Mouse (Mus musculus) midbrain, embryonic 16.5 days (tissue): ENCODE measurements around the gene Hist1h3f. TPM values are rescaled to one million over a fixed set of nuclear protein-coding genes. Genes with fewer than 3 reads are reported as not detected.
A peak's percentile ranks its signal among the peaks of the same experiment; 100 is the strongest.
"Not testable (repeated sequence)": the region's sequence is repeated elsewhere in the genome, so short reads cannot be mapped to it uniquely, and the experiment has no call there.

ENCODE experiments used
- ATAC-seq: fragments of 200-750 bp; cut with Nextera tagmentation; 2 replicates; pipeline ENCODE4 v1.8.0; 2017; ENCODE audit warnings: moderate TSS enrichment
- H3K27ac ChIP-seq: fragments of 300-500 bp; sonication (generic); 2 replicates; pipeline ENCODE4 v1.5.1; 2014; ENCODE audit warnings: mild to moderate bottlenecking, low read length, mixed read lengths
- H3K27me3 ChIP-seq: fragments of 300-500 bp; sonication (generic); 2 replicates; pipeline ENCODE4 v1.6.1; 2014; ENCODE audit warnings: low read depth, low read length, mixed read lengths; ENCODE audit not compliant: control insufficient read depth, insufficient read depth
- H3K36me3 ChIP-seq: fragments of 300-500 bp; sonication (generic); 2 replicates; pipeline ENCODE4 v1.6.1; 2014; ENCODE audit warnings: mild to moderate bottlenecking, low read length, moderate library complexity, mixed read lengths; ENCODE audit not compliant: control insufficient read depth, insufficient read depth
- H3K4me1 ChIP-seq: fragments of 300-500 bp; sonication (generic); 2 replicates; pipeline ENCODE4 v1.6.1; 2014; ENCODE audit warnings: mild to moderate bottlenecking, low read length, mixed read lengths; ENCODE audit not compliant: control insufficient read depth, insufficient read depth
- H3K4me2 ChIP-seq: fragments of 300-500 bp; sonication (generic); 2 replicates; pipeline ENCODE4 v1.6.1; 2014; ENCODE audit warnings: mild to moderate bottlenecking, low read length, mixed read lengths
- H3K4me3 ChIP-seq: fragments of 300-500 bp; sonication (generic); 2 replicates; pipeline ENCODE4 v1.5.1; 2014; ENCODE audit warnings: low read depth, mild to moderate bottlenecking, low read length, moderate library complexity, mixed read lengths
- H3K9ac ChIP-seq: fragments of 300-500 bp; sonication (generic); 2 replicates; pipeline ENCODE4 v1.6.1; 2014; ENCODE audit warnings: low read depth, low read length, mixed read lengths
- H3K9me3 ChIP-seq: fragments of 300-500 bp; sonication (generic); replicated peaks from 2 replicates; pipeline ENCODE4 v1.6.1; 2014; ENCODE audit warnings: mild to moderate bottlenecking, low read length, mixed read lengths; ENCODE audit not compliant: control insufficient read depth, poor library complexity, severe bottlenecking
- WGBS: fragments of 180-500 bp; shearing (Covaris S2); extraction: QIAGEN DNeasy Blood & Tissue Kit; methylation state at CpG from one replicate; pipeline ENCODE4 v1.1.7; 2014; 5-methylcytosine and 5-hydroxymethylcytosine counted together
- polyA plus RNA-seq: library from polyadenylated mRNA; unstranded; fragments of >200 nt; fragmentation: Nextera tagmentation; extraction: Ambion mirVana; gene quantifications from 2 replicates; pipeline ENCODE4 v1.2.1, GENCODE M21; 2015

The Hist1h3f gene
- polyA plus RNA-seq, 1 experiment from 2014 or later = not detected

GRCm38 (mm10) chr13:23562699-23563462 lies 19.0 kb downstream of the Hist1h3f start:
- Histone ChIP-seq H3K4me1 (no peaks in the 10 kb centered on the region), H3K36me3 (no peaks in the 10 kb centered on the region), H3K4me3 (peak overlapping the region; percentile 47), H3K4me2 (peak overlapping the region; percentile 85), H3K9ac (peak overlapping the region; percentile 60), H3K9me3 (no peaks in the 10 kb centered on the region), H3K27ac (peak overlapping the region; percentile 98), H3K27me3 (no peaks in the 10 kb centered on the region)
- WGBS = 3% methylated on average over 18 of the region's 18 CpGs
- peak; percentile 57 for ATAC-seq

DNA sequence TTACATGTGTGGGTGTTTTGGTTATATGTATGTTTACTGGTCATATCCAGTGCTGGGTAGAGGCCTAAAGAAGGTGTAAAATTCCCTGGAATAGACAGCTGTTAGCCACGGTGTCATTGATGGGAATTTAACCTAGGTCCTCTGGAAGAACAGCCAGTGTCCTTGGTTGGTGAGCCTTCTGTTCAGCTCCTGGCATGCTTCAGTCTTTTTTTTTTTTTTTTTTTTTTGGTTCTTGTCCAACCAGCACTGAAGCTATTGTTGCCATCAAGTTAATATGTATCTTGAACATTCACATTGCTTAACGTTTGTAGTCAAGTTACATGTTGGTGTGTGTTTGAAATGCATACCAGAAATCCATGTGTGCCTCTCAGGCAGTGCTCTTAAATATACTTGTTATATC lies 20.6 kb downstream of the Hist1h3f start:
- H3K4me1 ChIP-seq = no peaks in the 10 kb centered on the region
- H3K36me3 ChIP-seq = no peaks in the 10 kb centered on the region
- peak overlapping the region; percentile 98; the same call in 1 of the 2 replicates for H3K27ac ChIP-seq
- H3K4me3 ChIP-seq = no peak overlapping the region
- no peak for ATAC-seq
- no peaks in the 10 kb centered on the region for H3K9me3 ChIP-seq
- H3K9ac ChIP-seq = no peak overlapping the region
- 93% methylated on average over 2 of the region's 2 CpGs for WGBS
- no peak overlapping the region for H3K4me2 ChIP-seq
- H3K27me3 ChIP-seq = no peaks in the 10 kb centered on the region

DNA sequence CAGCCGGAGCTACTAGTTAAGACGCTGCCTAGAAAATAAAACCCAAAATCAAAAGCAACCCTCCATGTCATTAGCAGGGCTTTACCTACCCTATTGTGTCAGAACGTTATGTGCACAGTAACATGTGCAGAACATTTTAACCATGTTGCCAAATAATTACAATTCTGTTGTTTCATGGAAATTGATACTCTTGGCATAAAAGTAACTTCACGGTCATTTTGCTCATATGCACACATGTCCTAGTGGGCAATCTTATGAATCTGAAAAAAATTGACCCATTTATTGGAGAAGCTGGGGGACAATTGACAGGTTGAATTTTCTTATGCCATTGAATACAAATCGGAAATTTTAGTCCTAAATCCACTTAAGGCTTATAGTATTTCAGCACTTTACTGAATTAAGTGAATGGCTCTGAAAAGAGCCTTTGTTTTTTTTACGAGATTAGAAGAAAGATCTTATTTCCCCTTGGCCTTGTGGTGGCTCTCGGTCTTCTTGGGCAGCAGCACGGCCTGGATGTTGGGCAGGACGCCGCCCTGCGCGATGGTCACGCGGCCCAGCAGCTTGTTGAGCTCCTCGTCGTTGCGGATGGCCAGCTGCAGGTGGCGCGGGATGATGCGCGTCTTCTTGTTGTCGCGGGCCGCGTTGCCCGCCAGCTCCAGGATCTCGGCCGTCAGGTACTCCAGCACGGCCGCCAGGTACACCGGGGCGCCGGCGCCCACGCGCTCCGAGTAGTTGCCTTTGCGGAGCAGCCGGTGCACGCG lies 26.6 kb downstream of the Hist1h3f start:
- ATAC-seq = peak; percentile 43
- WGBS = under 1% methylated on average over 19 of the region's 41 CpGs

DNA sequence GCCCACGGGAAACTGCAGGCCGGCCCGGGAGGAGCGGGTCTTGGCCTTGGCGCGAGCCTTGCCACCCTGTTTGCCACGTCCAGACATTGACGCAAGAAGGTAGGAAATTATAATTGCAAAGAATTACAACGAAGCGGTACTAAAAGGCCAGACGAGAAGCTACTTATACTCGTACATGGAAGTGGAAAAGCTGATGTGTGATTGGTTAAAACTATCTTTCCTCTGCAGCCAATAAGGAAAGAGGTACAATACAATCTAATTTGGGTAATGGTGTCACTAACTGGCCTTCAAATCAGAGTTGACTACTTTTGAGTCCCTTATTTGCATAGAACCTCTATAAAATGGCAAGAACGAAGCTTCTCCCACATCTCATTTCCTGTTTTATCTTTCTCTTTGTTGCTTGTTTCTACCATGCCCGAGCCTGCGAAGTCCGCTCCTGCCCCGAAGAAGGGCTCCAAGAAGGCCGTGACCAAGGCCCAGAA lies 27.2 kb downstream of the Hist1h3f start, which contains the start of the genes Hist1h2ae and Hist1h2bg:
TSS of gene Hist1h2ae (minus strand) at position 199 of the 482 bp plus-strand sequence.
TSS of gene Hist1h2bg (plus strand) at position 375 of the 482 bp plus-strand sequence.
- H3K27ac ChIP-seq = peak within 1 kb of the TSS; percentile 93
- peak within 1 kb of the TSS; percentile 43 for H3K4me3 ChIP-seq
- ATAC-seq = peak; percentile 93
- no peaks in the 10 kb centered on the region for H3K9me3 ChIP-seq
- peak within 1 kb of the TSS; percentile 73 for H3K4me2 ChIP-seq
- no peaks in the 10 kb centered on the region for H3K27me3 ChIP-seq
- 0% methylated on average over 18 of the region's 18 CpGs for WGBS
- H3K9ac ChIP-seq = peak within 1 kb of the TSS; percentile 60
- H3K4me1 ChIP-seq = peaks cover 23% of the 10 kb centered on the region
- no peaks in the 10 kb centered on the region for H3K36me3 ChIP-seq

More for the DNA sequence above, 26.6 kb downstream of the Hist1h3f start:
- Histone ChIP-seq H3K27ac (peak overlapping the region; percentile 93), H3K4me3 (peak overlapping the region; percentile 43), H3K4me1 (peaks cover 22% of the 10 kb centered on the region), H3K9ac (peak overlapping the region; percentile 56; the same call in 1 of the 2 replicates), H3K4me2 (peak overlapping the region; percentile 59)
- not testable (repeated sequence) for H3K36me3 ChIP-seq, H3K9me3 ChIP-seq, H3K27me3 ChIP-seq

DNA sequence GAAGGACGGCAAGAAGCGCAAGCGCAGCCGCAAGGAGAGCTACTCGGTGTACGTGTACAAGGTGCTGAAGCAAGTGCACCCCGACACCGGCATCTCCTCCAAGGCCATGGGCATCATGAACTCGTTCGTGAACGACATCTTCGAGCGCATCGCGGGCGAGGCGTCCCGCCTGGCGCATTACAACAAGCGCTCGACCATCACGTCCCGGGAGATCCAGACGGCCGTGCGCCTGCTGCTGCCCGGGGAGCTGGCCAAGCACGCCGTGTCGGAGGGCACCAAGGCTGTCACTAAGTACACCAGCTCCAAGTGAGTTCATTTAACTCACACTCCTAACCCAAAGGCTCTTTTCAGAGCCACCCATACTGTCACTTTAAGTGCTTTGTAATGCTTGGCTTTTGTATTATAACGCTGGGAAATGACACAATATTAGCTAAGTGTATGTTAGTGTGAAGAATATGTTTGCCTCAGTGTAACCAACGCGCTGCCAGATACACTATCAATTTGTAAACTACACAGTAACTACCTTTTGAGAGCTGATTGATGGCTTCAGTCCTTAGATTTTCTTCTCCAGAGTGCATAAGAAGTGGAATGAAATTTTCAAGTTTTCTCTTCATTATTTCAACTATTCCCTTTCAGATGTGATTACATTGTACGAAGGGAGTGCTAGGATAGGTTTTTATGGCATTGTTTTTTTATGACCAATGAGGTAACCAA lies 27.8 kb downstream of the Hist1h3f start:
- Histone ChIP-seq H3K4me3 (peak overlapping the region; percentile 43), H3K9ac (peak overlapping the region; percentile 60), H3K4me1 (peaks cover 29% of the 10 kb centered on the region), H3K27ac (peak overlapping the region; percentile 93), H3K4me2 (peak overlapping the region; percentile 73)
- 0% methylated on average over 12 of the region's 34 CpGs for WGBS
- not testable (repeated sequence) for H3K36me3 ChIP-seq, H3K9me3 ChIP-seq, H3K27me3 ChIP-seq, ATAC-seq

DNA sequence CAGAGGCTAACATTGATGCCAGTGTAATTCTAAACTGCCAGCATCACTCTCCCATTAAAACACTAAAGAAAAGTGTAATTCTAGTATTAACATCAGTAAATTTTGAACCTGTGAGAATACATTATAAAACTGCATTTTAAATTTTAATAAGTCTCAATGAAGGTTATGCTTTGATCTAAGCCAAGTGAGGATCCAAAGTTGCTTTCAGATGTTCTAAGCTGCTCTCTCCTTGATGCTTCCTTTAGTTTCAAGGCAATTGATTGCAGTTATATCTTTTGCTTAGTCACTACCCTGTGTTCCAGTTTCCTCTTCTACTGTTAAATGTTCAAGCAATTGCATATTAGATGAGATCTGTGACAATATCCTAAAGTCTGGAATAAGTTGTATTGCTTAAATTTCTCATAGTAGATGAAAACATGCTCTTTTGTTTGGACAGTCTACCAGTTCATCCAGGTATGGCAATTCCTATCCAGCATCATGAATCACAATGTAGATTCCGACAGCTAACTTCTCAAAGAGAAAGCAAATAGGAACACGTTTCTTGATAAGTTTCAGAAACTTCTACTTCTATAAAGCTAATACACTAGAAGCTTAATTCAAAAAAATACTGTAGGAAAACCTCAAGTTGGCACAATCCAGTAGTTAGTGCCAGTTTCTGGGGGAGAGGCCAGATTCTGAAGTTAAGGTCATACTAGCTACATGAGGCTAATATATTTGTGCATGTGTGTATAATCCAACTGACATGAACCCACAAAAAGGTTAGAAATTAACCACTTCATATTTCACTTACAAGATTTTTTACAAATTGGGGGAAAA lies 28.6 kb downstream of the Hist1h3f start:
- Histone ChIP-seq H3K4me1 (peaks cover 30% of the 10 kb centered on the region), H3K27ac (peak overlapping the region; percentile 93), H3K9me3 (no peaks in the 10 kb centered on the region), H3K4me2 (peak overlapping the region; percentile 73), H3K27me3 (no peaks in the 10 kb centered on the region), H3K4me3 (peak overlapping the region; percentile 43), H3K36me3 (no peaks in the 10 kb centered on the region), H3K9ac (peak overlapping the region; percentile 60; the same call in 1 of the 2 replicates)
- ATAC-seq = no peak
- 42% methylated on average over 2 of the region's 2 CpGs for WGBS

GRCm38 (mm10) chr13:23573034-23573897 lies 29.4 kb downstream of the Hist1h3f start:
- Histone ChIP-seq H3K4me1 (peaks cover 30% of the 10 kb centered on the region), H3K4me3 (peak overlapping the region; percentile 33), H3K9ac (0 out of 2 replicates have a peak overlapping the region, but pooled peaks have one; percentile 25), H3K4me2 (peak overlapping the region; percentile 73), H3K27ac (peak overlapping the region; percentile 78)
- not testable (repeated sequence) for H3K9me3 ChIP-seq, ATAC-seq, H3K27me3 ChIP-seq, H3K36me3 ChIP-seq
- WGBS = 10% methylated on average over 18 of the region's 20 CpGs
